Mouse (Mus musculus) activated CD4-positive, CD25-positive, alpha-beta regulatory T cell, adult 4 months (primary cell): ENCODE results near the gene Clca2. TPM values are rescaled to one million over a fixed set of nuclear protein-coding genes. Genes with fewer than 3 reads are reported as not detected.
A peak's percentile ranks its signal among the peaks of the same experiment; 100 is the strongest.

Experiments
- ATAC-seq: one replicate; pipeline ENCODE4 v1.8.0; 2017
- polyA plus RNA-seq, 2 experiments: library from polyadenylated mRNA; unstranded; fragments of 100-300 nt; shearing (Covaris generic); gene quantifications; one replicate each; pipeline ENCODE4 v1.2.1; 2017

The Clca2 gene
- not detected for polyA plus RNA-seq

GRCm38 (mm10) chr3:145099291-145099690 is at the start of gene Clca2:
Clca2 (minus strand) TSS chr3:145099443.
- no peak for ATAC-seq

- ATAC-seq: no peak
These were observed 48.7 kb upstream of the Clca2 start for GRCm38 (mm10) chr3:145147952-145148351.

GRCm38 (mm10) chr3:145147483-145147882 is 48.2 kb upstream of the Clca2 start:
- no peak for ATAC-seq

- no peak for ATAC-seq
These were observed 47.6 kb upstream of the Clca2 start for GRCm38 (mm10) chr3:145146871-145147270.

GRCm38 (mm10) chr3:145143856-145144255 is 44.6 kb upstream of the Clca2 start:
- no peak for ATAC-seq

GRCm38 (mm10) chr3:145142925-145143324 is 43.7 kb upstream of the Clca2 start:
- ATAC-seq: no peak

- no peak for ATAC-seq
These were observed 41.0 kb upstream of the Clca2 start for GRCm38 (mm10) chr3:145140236-145140635.

- ATAC-seq: peak; percentile 92
These were observed 32.1 kb upstream of the Clca2 start for GRCm38 (mm10) chr3:145131210-145131868.

- ATAC-seq: no peak
These were observed 30.1 kb upstream of the Clca2 start for GRCm38 (mm10) chr3:145129356-145129755.

GRCm38 (mm10) chr3:145126618-145127017 is 27.4 kb upstream of the Clca2 start:
- no peak for ATAC-seq

- ATAC-seq: no peak
These were observed 20.2 kb upstream of the Clca2 start for GRCm38 (mm10) chr3:145119425-145119824.

- ATAC-seq: peak; percentile 4
These were observed 19.7 kb upstream of the Clca2 start for GRCm38 (mm10) chr3:145119002-145119358.

- peak; percentile 99 for ATAC-seq
These were observed 19.2 kb upstream of the Clca2 start, which contains the start of gene Odf2l for GRCm38 (mm10) chr3:145118254-145119001. Odf2l (plus strand) TSS chr3:145118588.

- ATAC-seq: no peak
These were observed 18.4 kb upstream of the Clca2 start for GRCm38 (mm10) chr3:145117637-145118036.

GRCm38 (mm10) chr3:145115169-145115568 is 15.9 kb upstream of the Clca2 start:
- no peak for ATAC-seq

GRCm38 (mm10) chr3:145105773-145106504 is 6.7 kb upstream of the Clca2 start:
- no peak for ATAC-seq

GRCm38 (mm10) chr3:145105076-145105772 is 6.0 kb upstream of the Clca2 start:
- no peak for ATAC-seq

GRCm38 (mm10) chr3:145103770-145104169 is 4.5 kb upstream of the Clca2 start:
- ATAC-seq: no peak

- no peak for ATAC-seq
These were observed 4.1 kb upstream of the Clca2 start for GRCm38 (mm10) chr3:145103321-145103720.

- ATAC-seq: no peak
These were observed 2.8 kb upstream of the Clca2 start for GRCm38 (mm10) chr3:145101891-145102555.

- ATAC-seq: no peak
These were observed 11.2 kb downstream of the Clca2 start for GRCm38 (mm10) chr3:145087857-145088598.
